Mouse (Mus musculus) cerebellum, postnatal 4 days (tissue): Measurements from ENCODE around the gene Ano3.

Experiments used
- DNase-seq, 2 experiments: peaks; one replicate each; pipeline ENCODE4 v3.0.0; 2022; ENCODE audit warnings: low spot score in 2 of 2, mixed read lengths in 1 of 2

The Ano3 gene

DNA sequence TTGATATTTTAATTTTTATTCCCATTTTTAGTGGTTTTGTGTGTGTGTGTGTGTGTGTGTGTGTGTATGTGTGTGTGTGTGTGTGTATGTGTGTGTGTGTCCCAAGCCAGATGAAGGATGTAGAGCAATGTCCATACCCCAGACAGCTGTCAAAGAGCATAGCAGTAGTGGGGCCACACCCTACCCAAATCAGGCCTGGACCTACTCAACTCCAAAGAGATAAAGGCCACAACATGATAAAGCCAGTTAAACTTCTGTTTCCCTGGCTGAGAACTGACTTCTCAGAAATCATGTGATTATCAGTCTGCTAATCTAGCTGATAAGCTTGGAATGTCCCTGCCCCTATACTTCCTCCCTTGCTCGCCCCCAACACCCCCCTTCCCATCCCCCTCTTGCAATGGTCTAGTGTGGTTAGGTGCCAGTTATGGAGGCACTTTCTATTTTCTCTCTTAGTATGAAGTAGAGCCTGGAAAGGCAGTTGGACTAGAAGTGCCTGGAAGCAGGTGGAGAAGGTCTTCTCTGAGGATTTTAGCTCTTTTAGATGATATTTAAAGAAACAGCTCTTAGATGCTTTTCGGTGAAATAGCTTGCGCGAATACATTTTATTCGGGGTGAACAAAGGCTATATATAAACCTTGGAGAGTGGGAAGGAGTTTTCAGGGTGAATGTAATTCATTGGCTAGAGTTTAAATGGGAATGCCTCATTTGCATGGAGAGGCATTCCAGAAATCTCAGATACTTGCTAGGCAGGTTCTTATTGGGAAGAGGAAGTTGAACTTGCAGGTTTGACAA, 144.2 kb downstream of the Ano3 start:
- DNase-seq = no peak

DNA sequence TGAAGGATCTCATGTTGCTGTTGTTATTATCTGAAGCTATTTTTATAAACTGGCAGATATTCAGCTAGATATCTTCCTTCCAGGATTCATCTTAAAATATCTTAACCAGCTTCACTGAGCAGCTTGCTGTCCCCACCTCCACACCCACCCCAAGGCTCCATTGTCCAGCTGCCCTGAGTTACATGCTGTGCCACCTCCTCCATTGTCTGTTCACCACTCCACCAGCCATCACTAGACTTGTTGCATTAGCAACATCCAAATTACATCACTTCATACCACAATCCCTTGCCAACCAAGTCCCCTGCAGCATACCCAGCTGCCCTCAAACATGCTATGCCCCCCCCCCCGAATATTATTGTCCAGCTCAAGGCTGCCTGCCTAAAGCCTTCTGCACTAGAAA, 154.8 kb downstream of the Ano3 start:
- DNase-seq = no peak

DNA sequence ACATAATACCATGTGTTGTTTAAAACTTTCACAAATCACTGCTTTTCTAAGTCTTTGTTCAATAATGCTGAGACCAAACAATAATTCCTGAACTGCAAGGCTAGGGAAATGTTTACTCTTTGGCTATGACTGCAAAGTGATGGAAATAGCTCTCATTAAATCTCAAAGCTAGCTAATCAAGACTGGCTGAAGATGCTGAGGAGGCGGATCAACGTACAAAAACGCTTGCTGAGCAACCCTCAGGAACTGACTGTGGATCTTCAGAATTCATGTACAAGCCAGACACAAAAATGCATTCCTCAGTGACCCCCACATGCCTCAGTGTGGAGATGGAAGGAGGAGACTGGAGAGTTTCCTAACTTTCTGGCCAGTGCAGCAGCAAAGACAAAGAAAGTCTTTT, 155.3 kb downstream of the Ano3 start:
- no peak for DNase-seq

DNA sequence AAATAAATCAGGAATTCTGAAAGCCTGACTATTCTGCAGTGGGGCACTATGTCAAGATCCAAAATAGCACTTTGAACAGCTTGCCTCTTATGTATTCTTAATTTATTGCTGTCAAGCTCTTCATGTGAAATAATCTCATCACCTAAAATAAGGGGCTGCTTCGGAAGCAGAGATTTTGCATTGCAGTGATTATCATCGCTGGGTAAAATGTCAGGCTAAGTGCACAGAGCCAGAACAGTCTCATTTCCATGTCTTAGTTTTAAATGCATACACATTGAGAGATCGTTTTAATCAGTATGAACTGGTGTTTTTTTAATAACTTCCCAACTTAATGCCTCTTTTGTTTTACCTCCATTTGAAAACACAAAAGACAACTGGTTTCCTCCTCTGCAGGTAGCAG, 163.3 kb downstream of the Ano3 start:
- no peak for DNase-seq

DNA sequence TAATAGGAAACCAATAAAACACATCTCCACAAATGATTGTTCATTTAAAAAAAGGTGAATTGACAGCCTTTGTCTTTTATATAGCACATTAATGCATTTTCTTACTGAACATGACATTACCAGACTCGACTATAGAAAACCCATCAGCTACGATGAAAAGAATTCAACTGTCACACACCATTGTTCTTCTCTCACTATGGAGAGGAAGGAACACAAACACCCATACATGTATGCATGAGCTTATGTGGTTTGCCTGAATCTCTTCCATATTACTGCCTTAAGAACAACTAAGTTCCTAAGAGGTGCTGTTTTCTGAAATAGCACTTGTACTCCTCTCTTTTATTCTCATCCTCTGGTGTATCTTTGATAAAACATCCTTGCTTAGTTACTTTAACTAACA, 191.3 kb downstream of the Ano3 start:
- DNase-seq = no peak

DNA sequence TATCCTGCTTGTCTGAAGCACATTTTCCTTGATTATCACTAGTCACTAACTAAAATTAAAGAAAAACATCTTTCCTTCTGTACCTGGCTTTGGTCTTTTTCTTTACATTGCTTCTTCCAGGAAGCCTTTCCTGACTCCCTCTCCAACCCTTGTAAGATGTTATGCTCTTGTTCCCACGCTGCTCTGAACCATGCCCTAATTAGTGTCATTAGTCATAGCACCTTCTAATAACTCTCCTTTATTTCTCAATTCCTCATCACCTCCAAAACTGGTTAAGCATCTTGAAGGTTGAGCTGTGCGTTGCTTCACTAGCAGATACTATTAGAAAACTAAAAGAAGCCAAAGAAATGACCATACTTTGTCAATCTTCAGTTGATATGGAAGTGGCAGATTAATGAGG, 193.2 kb downstream of the Ano3 start:
- DNase-seq = no peak

DNA sequence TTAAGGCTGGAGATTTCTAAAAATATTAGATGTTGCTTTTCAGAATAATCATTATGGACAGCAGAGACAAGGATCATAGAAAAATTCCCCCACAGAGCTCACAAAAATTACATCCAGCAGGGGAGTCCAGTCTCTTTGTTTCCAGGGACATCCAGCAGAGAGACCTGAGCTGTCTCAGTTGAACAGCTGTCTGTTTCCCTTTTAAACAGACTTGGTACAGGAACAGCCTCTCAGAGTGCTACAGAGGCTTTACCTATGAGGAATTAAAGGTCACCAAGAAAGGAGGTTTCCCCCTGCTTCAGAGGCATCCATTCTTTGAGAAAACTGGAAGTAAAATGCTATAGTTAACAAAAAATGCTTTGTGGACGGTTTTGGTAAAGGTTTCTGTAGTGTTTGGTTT, 210.2 kb downstream of the Ano3 start:
- DNase-seq = no peak

DNA sequence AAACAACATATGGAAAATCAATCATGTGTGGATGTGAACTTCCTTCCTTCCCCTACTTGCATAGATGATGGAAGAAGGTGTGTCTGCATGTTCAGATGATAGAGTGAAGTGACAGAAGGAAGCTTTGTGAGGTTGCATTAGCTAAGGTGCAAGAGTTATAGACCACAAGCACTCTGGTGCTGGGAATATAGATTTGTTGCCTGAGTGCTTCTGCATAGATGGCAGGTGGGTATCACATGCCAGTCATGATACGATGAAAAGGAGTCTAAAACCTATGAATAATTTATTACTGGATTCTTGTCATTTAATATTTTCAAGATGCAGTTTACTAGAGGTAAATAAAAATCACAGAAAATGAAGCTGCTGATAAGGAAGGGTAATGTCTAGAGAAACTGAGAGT, 210.9 kb downstream of the Ano3 start:
- no peak for DNase-seq

DNA sequence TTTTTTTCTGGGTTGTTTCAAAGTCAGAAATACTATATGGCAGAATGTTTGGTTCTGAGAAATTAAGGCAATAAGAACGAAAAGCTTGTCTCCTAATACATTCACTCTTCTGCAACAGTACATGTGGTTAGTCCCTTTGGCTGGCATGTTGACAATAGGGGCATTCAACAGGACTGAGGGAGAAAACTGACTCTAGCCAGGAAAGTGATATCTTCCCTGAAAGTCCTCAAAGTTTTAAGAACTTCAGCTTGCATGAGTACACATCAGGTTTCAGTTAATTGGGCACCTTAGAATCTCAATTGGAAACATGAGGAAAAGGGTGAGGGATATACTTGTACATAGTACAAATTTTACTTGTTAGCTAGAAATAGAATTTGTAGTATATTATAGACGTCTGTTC, 212.7 kb downstream of the Ano3 start:
- DNase-seq = no peak

DNA sequence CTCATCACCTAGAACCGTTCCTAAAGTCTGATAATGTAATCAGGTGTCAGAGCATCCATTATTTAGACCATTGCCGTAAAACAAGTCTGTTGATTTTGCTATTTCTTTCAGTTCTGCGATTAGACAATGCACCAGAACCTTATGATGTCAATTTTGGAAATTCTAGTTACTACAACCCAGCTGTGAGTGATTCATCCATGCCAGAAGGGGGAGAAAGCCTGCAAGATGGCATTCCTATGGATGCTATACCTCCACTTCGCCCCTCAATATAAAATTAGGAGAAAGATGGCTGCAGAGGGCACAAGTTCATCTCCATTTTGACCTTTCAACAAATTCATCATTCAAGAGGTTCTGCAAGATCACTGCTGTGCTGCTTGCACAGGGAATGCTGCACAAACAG, 213.5 kb downstream of the Ano3 start:
- no peak for DNase-seq

DNA sequence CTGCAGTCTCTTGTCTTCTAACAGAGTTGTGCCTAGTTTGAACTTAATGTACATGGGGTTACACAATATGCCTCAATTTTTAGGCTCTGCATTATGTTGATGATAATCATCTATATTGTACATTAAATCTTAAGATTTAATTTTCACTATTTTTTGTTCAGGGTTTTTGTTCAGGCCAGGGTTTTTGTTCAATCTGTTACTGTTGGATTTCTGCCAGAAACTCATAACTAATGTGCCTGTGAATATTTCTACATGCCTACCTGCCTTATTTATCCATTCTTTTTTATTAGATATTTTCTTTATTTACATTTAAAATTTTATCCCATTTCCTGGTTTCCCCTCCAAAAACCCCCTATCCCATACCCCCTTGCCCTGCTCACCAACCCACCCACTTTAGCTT, 224.6 kb downstream of the Ano3 start:
- no peak for DNase-seq

DNA sequence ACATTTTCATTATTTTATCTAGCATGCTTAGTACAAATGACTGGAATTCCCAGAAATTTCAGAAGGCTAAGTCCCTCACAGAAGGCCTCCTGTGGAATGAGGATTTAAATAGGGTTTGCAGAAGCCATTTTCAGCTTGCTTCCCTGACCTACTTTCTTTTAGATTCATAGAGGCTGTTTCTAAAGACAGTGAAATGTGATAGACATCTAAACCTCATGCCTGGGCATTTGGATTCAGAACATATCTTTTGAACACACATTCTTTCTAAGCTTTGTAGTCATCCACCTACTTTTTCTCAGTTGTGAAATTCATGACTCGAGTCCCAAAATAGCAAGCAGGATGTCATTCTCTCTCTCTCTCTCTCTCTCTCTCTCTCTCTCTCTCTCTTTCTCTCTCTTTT, 228.5 kb downstream of the Ano3 start:
- DNase-seq = no peak

DNA sequence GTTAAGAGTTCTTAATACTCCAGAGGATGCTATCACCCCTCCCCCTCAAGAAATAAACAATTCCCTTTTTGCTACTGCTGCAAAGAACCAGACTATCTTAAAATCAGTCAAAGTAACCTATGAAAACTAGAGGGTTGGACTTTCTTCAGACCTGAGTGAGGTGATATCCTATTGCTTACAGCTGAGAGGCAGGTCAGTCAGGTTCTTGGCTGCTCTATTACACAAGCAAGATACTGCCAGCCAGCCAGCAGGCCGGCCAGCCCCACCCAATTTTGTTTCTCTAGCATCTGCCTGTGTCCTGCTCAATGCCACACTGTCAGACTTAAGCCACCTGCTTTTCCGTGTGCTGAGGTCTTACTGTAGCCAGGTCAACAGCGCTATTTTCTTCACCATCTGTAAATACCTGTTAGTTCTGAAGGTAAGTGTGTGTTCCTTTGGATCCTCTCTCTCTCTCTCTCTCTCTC, 229.4 kb downstream of the Ano3 start, which contains the start of gene Muc15:
TSS of gene Muc15 (plus strand) at position 51 of the 464 bp plus-strand sequence.
- no peak for DNase-seq

DNA sequence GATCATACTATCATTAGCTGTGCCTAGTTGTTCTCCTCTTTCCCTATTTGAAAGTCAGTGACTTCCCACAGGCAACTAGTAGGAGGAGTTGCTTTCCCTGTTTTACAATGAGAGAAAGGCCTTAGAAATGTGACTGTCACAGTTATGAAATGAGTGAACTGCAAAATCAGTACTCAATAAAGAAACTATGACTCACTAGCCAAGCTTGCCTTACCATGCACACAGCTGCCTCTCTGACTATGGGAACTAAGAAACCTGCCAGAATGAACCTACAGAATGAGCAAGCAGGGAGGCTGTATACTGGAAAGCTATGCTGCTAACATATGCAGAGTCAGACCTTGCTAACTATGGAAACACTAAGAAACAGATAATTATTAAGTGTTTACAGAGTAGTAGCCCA, 231.7 kb downstream of the Ano3 start:
- DNase-seq = no peak

DNA sequence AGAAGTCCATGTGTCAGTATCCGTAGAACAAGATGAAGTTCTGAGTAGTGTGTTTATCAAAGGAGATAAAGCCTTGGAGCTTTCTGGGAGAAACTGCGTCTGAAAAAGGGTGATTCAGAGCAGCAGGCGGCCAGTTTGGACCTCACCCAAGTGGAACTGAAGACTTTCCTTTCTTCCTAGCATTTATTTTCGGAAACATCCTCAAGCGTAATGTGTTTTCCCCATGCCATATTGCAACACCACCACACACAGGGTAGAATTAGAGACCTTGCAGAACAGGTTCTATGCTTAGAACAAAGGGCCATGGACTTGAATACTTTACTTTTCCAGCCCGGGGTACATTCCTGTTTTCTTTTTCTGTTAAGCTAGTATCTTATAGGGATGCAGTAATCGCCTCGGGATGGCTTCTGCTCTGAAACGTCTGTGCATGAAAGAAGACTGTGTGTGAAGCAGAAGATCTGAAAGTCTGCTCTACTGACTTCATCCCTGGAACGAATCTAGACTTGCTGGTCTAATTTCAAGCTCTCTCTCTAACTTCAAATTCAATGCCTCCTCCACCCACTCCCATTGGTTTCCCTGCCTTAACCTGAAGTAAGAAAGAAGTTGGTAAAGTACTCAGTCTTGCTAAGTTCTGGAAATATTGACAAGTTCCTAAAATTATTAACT, 240.5 kb downstream of the Ano3 start:
- DNase-seq = no peak

DNA sequence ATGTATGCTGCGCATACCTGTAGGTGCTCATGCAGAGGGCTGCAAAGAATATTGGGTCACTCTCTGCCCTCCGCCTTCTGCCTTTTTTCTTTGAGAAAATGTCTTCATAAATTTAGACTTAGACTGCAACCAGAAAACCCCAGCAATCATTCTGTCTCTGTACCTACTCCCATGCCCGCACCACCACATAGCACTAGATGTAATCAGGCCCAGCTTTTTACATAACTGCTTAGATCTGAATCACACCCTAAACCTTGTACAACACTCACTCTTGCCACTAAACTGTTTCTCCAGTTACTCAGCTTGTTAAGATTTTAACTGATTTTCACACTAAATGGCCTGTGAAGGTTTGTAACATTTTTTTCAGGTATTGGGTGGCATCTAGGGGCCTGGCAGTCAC, 241.3 kb downstream of the Ano3 start:
- no peak for DNase-seq

DNA sequence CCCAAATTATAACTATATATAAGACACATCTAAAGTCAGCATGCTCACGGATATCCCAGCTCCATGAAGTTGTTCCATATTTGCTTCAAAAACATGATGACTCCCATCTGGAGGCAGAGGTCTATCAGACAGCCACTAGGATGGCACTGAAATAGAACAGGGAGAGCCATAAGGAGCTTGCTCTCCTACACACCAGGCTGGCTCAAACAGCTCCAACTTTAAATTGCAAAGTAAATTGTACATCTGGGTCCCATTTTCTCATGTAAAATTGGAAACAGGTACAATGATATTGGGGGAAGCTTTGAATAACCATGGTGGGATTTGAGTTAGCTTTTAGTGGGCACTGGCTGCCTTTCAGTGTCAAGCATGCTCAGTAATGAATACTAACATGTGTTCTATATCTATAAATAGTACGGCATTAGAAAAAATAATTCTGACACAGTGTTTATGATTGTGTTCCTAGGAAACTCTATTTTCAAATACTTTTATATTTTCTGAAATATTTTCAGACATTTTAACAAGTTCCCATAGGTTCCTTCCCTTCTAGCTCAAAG, 279.6 kb downstream of the Ano3 start:
- DNase-seq = no peak

DNA sequence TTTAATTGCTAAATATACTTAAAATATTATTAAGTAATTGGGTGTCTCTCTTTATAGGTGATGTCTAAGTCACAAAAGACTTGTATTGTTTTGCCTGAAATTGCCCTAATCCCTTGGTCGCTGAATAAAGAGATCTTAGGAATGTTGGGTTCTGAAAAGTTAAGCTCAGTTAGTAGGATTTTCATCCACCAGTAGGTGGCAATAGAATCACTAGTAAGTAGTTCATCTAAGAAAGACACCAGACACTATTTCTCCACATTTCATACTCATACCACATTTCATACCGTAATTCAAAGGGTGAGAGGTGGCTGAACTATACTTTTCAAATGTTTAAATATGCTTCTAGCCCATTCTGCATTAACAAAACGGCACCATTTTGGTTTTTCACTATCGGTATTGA, 287.4 kb downstream of the Ano3 start:
- no peak for DNase-seq

DNA sequence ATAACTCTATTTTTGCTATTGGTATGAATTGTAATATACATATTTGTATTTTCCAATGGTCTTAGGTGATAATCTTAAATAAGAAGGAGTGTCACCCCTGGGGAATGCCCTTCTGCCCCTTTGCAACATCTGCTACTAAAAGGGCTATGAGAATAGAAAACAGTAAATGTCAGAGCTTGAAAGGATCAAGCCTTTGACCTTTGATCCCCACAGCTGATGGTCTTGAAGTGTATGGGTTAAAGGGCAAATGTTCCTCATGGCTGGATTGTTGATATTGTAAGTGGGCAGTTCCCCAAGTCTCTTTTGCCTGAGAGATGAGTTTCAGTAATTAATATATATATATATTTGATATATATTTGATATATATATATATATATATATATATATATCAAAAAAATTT, 305.9 kb downstream of the Ano3 start:
- no peak for DNase-seq

DNA sequence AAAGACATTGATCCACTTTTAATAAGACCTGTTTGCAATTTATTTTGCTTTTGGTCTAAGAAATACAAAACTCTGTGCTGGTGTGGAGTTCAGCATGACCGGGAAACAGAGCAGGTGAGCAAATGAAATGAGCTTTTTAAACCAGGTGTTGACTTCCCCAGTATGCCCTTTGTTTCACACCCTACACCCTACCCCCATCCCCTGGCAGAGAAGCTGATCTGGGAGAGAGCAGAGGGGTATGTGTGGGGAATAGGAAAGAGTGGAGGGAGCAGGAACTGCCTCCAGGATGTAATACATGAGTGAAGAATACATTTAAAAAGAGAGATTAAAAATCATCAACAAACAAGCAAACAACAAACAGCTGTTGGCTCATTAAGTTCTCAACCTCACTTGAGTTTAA, 306.4 kb downstream of the Ano3 start:
- DNase-seq = no peak
